Comparison of ENCODE assay signal across 20 mouse cellular contexts in the genomic region with DNA sequence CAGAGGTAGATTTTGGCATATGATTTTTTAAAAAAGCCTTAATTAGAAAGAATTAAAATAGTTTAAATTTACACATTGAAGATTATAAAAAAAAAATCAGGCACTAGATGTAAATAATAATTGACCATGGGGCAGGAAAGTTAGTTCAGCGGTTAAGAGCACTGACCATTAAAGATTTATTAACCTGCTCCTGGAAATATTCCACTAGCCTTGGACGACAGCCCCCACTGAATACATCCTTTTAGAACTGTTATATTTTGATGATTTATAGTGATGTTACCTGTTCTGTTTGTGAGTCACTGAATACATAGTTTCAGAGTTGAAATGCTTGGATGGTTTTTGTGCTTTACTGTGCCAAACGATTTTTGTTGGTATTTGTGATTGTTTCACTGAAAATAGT. TPM values are rescaled to one million over a fixed set of nuclear protein-coding genes. Genes with fewer than 3 reads are reported as not detected.
A peak's percentile ranks its signal among the peaks of the same experiment; 100 is the strongest.
DNase-seq lines count a peak whose midpoint lies in the region; TF ChIP-seq lines count a peak whose summit lies in the region.
"Not testable (repeated sequence)": the region's sequence is repeated elsewhere in the genome, so short reads cannot be mapped to it uniquely, and the experiment has no call there.
"Had no signal": no experiment of that assay in that cellular context is flagged by ENCODE, and none has a peak within 500 bp of the region (broad histone marks: within the 10 kb centered on the region; RNA-seq: fewer than 3 reads in every experiment).

No protein-coding gene starts in this region.

- WGBS in kidney, adult 2 months = 13% methylated on average over 3 of the region's 3 CpGs
- 32% methylated on average over 3 of the region's 3 CpGs for WGBS in liver, adult 2 months

- not testable (repeated sequence) for H3K79me2 ChIP-seq in liver, adult 2 months (ENCODE audit: control insufficient read depth, insufficient read depth, low read length)

- not testable (repeated sequence) for TF ChIP-seq POLR2A in kidney, adult 2 months (IDR thresholded peaks at IDR 0.05; ENCODE audit: low read depth, low read length); liver, adult 2 months (IDR thresholded peaks at IDR 0.05; ENCODE audit: extremely low read depth, insufficient read depth, low read length)

- not testable (repeated sequence) for TF ChIP-seq CTCF in kidney, adult 2 months (conservative IDR thresholded peaks at IDR 0.05; ENCODE audit: insufficient read depth, insufficient read length, low read depth, low read length); liver, adult 2 months (IDR thresholded peaks at IDR 0.05; ENCODE audit: low read depth, low read length)

- H3K4me3 ChIP-seq in kidney, adult 2 months (ENCODE audit: insufficient read depth, low read depth, low read length); liver, adult 2 months (ENCODE audit: insufficient read depth, low read depth, low read length): not testable (repeated sequence)

- not testable (repeated sequence) for H3K9ac ChIP-seq in liver, adult 2 months (ENCODE audit: low read depth, low read length)

- peak; percentile 80 for DNase-seq in kidney, adult 2 months
- peak; percentile 57 to 71 for DNase-seq in kidney, adult 8-10 months
- DNase-seq in kidney, adult 9 months = peak; percentile 82
- peak; percentile 54 for DNase-seq in kidney, postnatal 14 days
- DNase-seq in kidney, postnatal 25 days = peak; percentile 38 to 42
- DNase-seq in liver, adult 2 months (ENCODE audit: extremely low read depth, low read depth, low spot score) = peak; percentile 20

- not testable (repeated sequence) for H3K4me1 ChIP-seq in kidney, adult 2 months (ENCODE audit: control insufficient read depth, insufficient read depth, low read length); liver, adult 2 months (ENCODE audit: control insufficient read depth, insufficient read depth, low read length)

- H3K27ac ChIP-seq in kidney, adult 2 months (ENCODE audit: insufficient read depth, low read depth, low read length); liver, adult 2 months (replicated peaks; ENCODE audit: insufficient read depth, low read depth, low read length): not testable (repeated sequence)

- not testable (repeated sequence) for H3K27me3 ChIP-seq in kidney, adult 2 months (replicated peaks; ENCODE audit: control insufficient read depth, insufficient read depth, low read length); liver, adult 2 months (ENCODE audit: control insufficient read depth, insufficient read depth, low read length)

- not testable (repeated sequence) for H3K36me3 ChIP-seq in kidney, adult 2 months (ENCODE audit: control insufficient read depth, insufficient read depth, low read length); liver, adult 2 months (ENCODE audit: control insufficient read depth, insufficient read depth, low read length)

RNA-seq across cellular contexts. Expression of a gene that starts 11.9 kb away (rescaled TPM):
- 54.8 and 67.6 TPM in 2 replicates for polyA plus RNA-seq in kidney, adult 2 months (2012; rRNA removed)
- total RNA-seq in liver, adult 2 months (2014; rRNA removed) = 0.65 TPM in 1 of 2 replicates, not detected in the other
- 0.63 and 0.65 TPM in 2 replicates for polyA plus RNA-seq in liver, adult 2 months (2012; rRNA removed)
- total RNA-seq: adrenal gland, adult 18-20 months; adrenal gland, adult 2 months; adrenal gland, adult 8-10 months; adrenal gland, postnatal 25 days; adrenal gland, postnatal 36 days; CH12.LX; ES-E14; MEL had no signal
- polyA plus RNA-seq: activated CD4-positive, CD25-positive, alpha-beta regulatory T cell, adult 4 months; adrenal gland, adult 2 months; brain, embryonic 14.5 days; C2C12; CD4-positive, CD25-positive, alpha-beta regulatory T cell, adult 4 months; G1E; Patski had no signal

Comparison
In these comparisons a context has a peak if more than half of its experiments do, and no peak if none do; other contexts are left out.
1. DNase-seq: peak in every context shown above with its lines; median percentile 82 in kidney, adult 9 months; 80 in kidney, adult 2 months; 64 in kidney, adult 8-10 months; 54 in kidney, postnatal 14 days; 40 in kidney, postnatal 25 days; 20 in liver, adult 2 months.
2. RNA of a gene that starts 11.9 kb away (polyA plus RNA-seq): 54.8 to 67.6 TPM in kidney, adult 2 months; 0.63 to 0.65 TPM in liver, adult 2 months; every median in the first group is over 10 times any median in the second.